Mouse (Mus musculus): ENCODE measurements at regions not wholly inside any gene's neighbourhood (a gene's known extent, or its start where the extent isn't known, plus 50 kb on each side); places are given as distances from the start of the nearest gene placed in this dataset.

- DNase-seq (ENCODE audit: low spot score) = no peak
- Histone ChIP-seq H3K4me1 (no peaks in the 10 kb centered on the region), H3K9me3 (replicated peaks) (no peaks in the 10 kb centered on the region), H3K27me3 (ENCODE audit: low read depth, poor library complexity, severe bottlenecking) (no peaks in the 10 kb centered on the region), H3K36me3 (no peaks in the 10 kb centered on the region), H3K4me3 (no peak overlapping the region), H3K27ac (replicated peaks) (no peak overlapping the region)
- WGBS = 87% methylated on average over 2 of the region's 2 CpGs
These were observed 119.9 kb downstream of the Plod2 start for GRCm38 (mm10) chr9:92661938-92662337.

DNA sequence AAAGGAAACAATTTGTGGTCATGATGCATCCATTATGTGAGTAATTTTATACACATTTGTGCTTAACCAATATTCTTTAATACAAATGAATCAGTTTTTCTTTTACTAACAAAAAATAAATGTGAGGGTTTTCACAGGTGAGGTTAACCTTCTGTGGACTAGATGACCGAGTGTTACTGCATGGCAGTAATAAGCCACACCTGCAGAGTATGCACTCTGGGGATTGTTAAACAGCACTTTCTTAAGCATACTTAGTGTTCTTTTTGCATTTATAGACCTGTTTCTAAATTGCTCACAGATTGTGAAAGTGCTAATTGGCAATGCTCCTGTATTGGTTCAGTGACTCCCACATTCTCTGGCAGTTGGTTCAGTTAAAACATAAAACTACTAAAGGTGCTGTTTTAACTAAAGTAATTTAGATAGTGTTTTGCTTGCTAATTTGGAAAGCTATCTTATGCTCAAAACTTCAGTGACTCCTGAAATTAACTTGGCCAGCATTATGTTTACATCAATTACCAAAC, 125.4 kb downstream of the Plod2 start:
- 94% methylated on average over 1 of the region's 1 CpGs for WGBS
- peaks cover 4% of the 10 kb centered on the region; the same call in 1 of the 2 replicates for H3K9me3 ChIP-seq (replicated peaks)
- H3K27ac ChIP-seq (replicated peaks) = no peak overlapping the region
- H3K4me3 ChIP-seq = no peak overlapping the region
- no peaks in the 10 kb centered on the region for H3K4me1 ChIP-seq
- DNase-seq (ENCODE audit: low spot score) = no peak
- H3K27me3 ChIP-seq (ENCODE audit: low read depth, poor library complexity, severe bottlenecking) = no peaks in the 10 kb centered on the region
- H3K36me3 ChIP-seq = no peaks in the 10 kb centered on the region

GRCm38 (mm10) chr9:92671966-92672365, 129.9 kb downstream of the Plod2 start:
- peaks cover 4% of the 10 kb centered on the region; the same call in 1 of the 2 replicates for H3K9me3 ChIP-seq (replicated peaks)
- no peaks in the 10 kb centered on the region for H3K4me1 ChIP-seq
- H3K27ac ChIP-seq (replicated peaks) = no peak overlapping the region
- no peak overlapping the region for H3K4me3 ChIP-seq
- no peak for DNase-seq (ENCODE audit: low spot score)
- no peaks in the 10 kb centered on the region for H3K27me3 ChIP-seq (ENCODE audit: low read depth, poor library complexity, severe bottlenecking)
- WGBS = 79% methylated on average over 3 of the region's 3 CpGs
- no peaks in the 10 kb centered on the region for H3K36me3 ChIP-seq

DNA sequence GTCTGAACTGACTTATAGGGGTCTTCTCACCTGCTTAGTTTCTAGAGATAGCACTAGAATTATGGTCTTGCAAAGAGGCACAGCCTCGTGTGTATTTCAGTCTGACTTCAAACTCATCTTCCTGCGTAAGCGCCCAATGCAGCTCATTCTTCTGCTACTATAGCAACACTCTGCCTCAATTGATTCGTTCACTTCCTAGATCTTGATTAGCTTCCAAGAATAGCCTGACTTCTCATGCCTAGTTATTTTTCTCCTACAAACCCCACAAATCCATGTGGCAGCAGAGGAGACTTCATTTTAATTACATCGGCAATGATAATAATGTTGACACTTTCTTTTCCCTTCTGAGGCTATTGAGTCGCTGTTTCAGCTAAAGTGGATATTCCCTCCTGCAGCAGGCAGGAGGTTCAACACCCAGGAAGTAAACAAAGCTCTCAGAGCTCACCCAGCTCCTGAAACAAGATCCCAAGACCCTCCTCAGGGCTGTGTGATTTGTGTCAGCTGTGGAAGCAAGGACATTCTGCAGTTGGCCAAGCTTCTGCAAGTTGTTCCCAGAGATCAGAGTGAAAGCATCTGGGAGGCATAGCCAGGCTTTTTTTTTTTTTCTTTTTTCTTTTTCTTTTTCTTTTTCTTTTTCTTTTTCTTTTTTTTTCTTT, 152.5 kb downstream of the Plod2 start:
- Histone ChIP-seq H3K27ac (replicated peaks) (no peak overlapping the region), H3K4me3 (no peak overlapping the region), H3K36me3 (no peaks in the 10 kb centered on the region), H3K4me1 (no peaks in the 10 kb centered on the region), H3K9me3 (replicated peaks) (no peaks in the 10 kb centered on the region), H3K27me3 (ENCODE audit: low read depth, poor library complexity, severe bottlenecking) (no peaks in the 10 kb centered on the region)
- no peak for DNase-seq (ENCODE audit: low spot score)
- 73% methylated on average over 6 of the region's 6 CpGs for WGBS

GRCm38 (mm10) chr9:92697971-92698370, 155.9 kb downstream of the Plod2 start:
- DNase-seq (ENCODE audit: low spot score) = no peak
- no peaks in the 10 kb centered on the region for H3K27me3 ChIP-seq (ENCODE audit: low read depth, poor library complexity, severe bottlenecking)
- no peaks in the 10 kb centered on the region for H3K36me3 ChIP-seq
- H3K9me3 ChIP-seq (replicated peaks) = no peaks in the 10 kb centered on the region
- no peak overlapping the region for H3K4me3 ChIP-seq
- H3K4me1 ChIP-seq = no peaks in the 10 kb centered on the region
- H3K27ac ChIP-seq (replicated peaks) = no peak overlapping the region
- WGBS = 71% methylated on average over 3 of the region's 3 CpGs

- WGBS = 93% methylated on average over 2 of the region's 2 CpGs
- Histone ChIP-seq H3K36me3 (no peaks in the 10 kb centered on the region), H3K27ac (replicated peaks) (no peak overlapping the region), H3K27me3 (ENCODE audit: low read depth, poor library complexity, severe bottlenecking) (no peaks in the 10 kb centered on the region), H3K4me3 (no peak overlapping the region), H3K9me3 (replicated peaks) (no peaks in the 10 kb centered on the region), H3K4me1 (no peaks in the 10 kb centered on the region)
- no peak for DNase-seq (ENCODE audit: low spot score)
These were observed 162.7 kb downstream of the Plod2 start for GRCm38 (mm10) chr9:92704752-92705151.

DNA sequence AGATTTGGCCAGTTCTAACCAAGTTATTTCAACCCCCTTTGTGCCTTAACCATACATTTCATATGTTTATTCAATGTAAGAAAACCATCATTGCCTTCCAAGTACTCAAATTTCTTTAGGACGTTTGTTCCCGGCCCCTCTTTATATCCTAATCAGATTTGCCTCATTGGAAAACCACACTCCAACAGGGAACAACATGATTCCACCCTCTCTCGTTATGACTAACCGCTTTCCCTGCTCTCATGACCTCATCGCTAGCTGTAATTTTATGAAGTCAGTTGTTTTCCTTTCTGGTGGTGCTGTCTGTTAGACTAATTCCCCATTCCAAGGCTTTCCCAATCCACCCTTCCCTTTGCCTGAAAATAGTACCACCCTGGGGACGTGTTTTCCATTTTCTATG, 165.0 kb downstream of the Plod2 start:
- 87% methylated on average over 6 of the region's 6 CpGs for WGBS
- no peaks in the 10 kb centered on the region for H3K27me3 ChIP-seq (ENCODE audit: low read depth, poor library complexity, severe bottlenecking)
- H3K9me3 ChIP-seq (replicated peaks) = no peaks in the 10 kb centered on the region
- no peaks in the 10 kb centered on the region for H3K4me1 ChIP-seq
- H3K36me3 ChIP-seq = no peaks in the 10 kb centered on the region
- no peak overlapping the region for H3K27ac ChIP-seq (replicated peaks)
- H3K4me3 ChIP-seq = no peak overlapping the region
- no peak for DNase-seq (ENCODE audit: low spot score)

DNA sequence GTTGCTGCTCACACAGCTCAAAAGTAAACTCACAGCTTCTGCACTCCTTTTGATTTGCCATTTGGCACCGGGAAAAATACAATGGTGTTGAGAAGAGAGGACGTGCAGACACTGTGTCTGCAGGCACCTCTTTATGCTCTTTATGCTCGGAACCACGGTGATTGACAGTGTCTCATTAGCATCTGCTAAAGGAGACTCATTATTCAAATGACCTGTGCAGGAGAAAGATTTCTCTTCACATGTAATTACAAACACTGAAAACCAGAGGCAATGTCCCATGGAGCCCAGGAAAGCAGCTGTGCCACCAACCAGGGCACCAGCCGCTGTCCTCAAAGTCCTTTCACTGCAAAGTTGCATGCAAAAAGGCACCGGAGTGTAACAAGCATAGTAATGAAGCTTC, 175.2 kb downstream of the Plod2 start:
- WGBS = 64% methylated on average over 6 of the region's 6 CpGs
- Histone ChIP-seq H3K4me3 (no peak overlapping the region), H3K27ac (replicated peaks) (no peak overlapping the region), H3K36me3 (no peaks in the 10 kb centered on the region), H3K9me3 (replicated peaks) (no peaks in the 10 kb centered on the region), H3K27me3 (ENCODE audit: low read depth, poor library complexity, severe bottlenecking) (no peaks in the 10 kb centered on the region), H3K4me1 (peaks cover 7% of the 10 kb centered on the region)
- no peak for DNase-seq (ENCODE audit: low spot score)

DNA sequence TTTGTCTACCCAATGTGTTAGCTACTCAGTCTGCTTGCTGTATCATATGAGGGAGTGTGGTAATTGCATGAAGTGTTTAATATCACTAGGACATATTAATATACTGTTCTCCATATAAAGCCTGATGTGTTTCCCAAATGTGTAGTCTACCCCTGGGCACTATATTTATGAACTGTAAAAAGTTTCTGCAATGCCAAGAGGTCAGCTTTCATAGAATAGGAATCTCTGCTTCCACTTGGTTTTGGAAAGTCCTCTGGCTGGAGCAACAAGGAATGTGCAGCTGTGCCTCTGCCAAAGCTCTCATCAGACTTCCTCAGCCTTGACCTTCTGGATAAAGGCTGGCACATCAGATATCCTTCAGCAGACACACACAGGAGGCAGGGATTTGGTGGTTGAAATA, 176.3 kb downstream of the Plod2 start:
- H3K4me3 ChIP-seq = no peak overlapping the region
- no peaks in the 10 kb centered on the region for H3K9me3 ChIP-seq (replicated peaks)
- no peak for DNase-seq (ENCODE audit: low spot score)
- no peaks in the 10 kb centered on the region for H3K36me3 ChIP-seq
- no peaks in the 10 kb centered on the region for H3K27me3 ChIP-seq (ENCODE audit: low read depth, poor library complexity, severe bottlenecking)
- H3K4me1 ChIP-seq = peaks cover 7% of the 10 kb centered on the region
- no peak overlapping the region for H3K27ac ChIP-seq (replicated peaks)

GRCm38 (mm10) chr9:92719251-92719650, 177.2 kb downstream of the Plod2 start:
- H3K27ac ChIP-seq (replicated peaks) = no peak overlapping the region
- no peak for DNase-seq (ENCODE audit: low spot score)
- no peak overlapping the region for H3K4me3 ChIP-seq
- H3K9me3 ChIP-seq (replicated peaks) = no peaks in the 10 kb centered on the region
- 84% methylated on average over 6 of the region's 6 CpGs for WGBS
- H3K4me1 ChIP-seq = peaks cover 7% of the 10 kb centered on the region
- no peaks in the 10 kb centered on the region for H3K36me3 ChIP-seq
- H3K27me3 ChIP-seq (ENCODE audit: low read depth, poor library complexity, severe bottlenecking) = no peaks in the 10 kb centered on the region

DNA sequence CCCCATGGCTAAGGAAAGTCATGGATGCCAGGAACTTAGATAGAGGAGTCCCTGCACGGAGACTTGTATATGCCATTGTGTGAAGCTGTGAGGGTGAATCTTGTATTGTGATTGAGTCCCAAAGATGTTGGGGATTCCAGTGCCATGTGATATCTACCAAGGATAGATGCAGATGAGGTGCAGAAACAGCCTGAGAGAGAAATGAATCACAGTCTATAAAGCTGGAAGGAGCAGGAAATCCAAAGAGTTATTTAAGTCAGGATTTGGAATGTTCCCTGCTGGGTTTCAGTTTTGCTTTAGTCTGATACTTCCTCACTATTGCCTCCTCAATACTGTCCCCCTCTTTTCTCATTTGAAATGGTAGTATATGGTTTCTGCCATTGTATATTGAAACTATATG, 186.8 kb downstream of the Plod2 start:
- DNase-seq (ENCODE audit: low spot score) = no peak
- no peaks in the 10 kb centered on the region for H3K27me3 ChIP-seq (ENCODE audit: low read depth, poor library complexity, severe bottlenecking)
- WGBS = 83% methylated on average over 1 of the region's 1 CpGs

DNA sequence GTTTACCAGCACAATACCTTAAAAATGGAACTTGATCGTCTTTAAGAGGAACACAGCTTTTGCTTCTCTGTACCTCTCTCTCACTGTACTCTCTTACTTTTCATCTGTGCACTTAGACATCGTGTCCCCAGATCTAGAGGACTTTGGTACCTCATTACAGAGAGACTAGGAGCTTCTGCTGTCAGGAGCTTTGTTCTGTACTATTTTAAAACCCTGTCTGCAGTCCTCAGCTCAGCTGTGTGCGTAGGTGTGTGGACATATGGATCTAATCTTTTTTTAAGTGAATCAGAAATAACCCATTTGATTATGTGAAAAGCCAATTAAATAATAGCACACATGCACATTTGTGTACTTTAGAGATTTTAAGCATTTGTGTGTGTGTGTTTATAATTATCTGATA, 189.4 kb downstream of the Plod2 start:
- no peak overlapping the region for H3K27ac ChIP-seq (replicated peaks)
- H3K36me3 ChIP-seq = no peaks in the 10 kb centered on the region
- no peaks in the 10 kb centered on the region for H3K4me1 ChIP-seq
- no peaks in the 10 kb centered on the region for H3K27me3 ChIP-seq (ENCODE audit: low read depth, poor library complexity, severe bottlenecking)
- 85% methylated on average over 3 of the region's 3 CpGs for WGBS
- no peak for DNase-seq (ENCODE audit: low spot score)
- H3K9me3 ChIP-seq (replicated peaks) = no peaks in the 10 kb centered on the region
- H3K4me3 ChIP-seq = no peak overlapping the region

More for the DNA sequence above, 186.8 kb downstream of the Plod2 start:
- Histone ChIP-seq H3K27ac (replicated peaks) (no peak overlapping the region), H3K4me3 (no peak overlapping the region), H3K9me3 (replicated peaks) (no peaks in the 10 kb centered on the region), H3K36me3 (no peaks in the 10 kb centered on the region), H3K4me1 (no peaks in the 10 kb centered on the region)

- DNase-seq (ENCODE audit: low spot score) = no peak
- Histone ChIP-seq H3K4me1 (no peaks in the 10 kb centered on the region), H3K27me3 (ENCODE audit: low read depth, poor library complexity, severe bottlenecking) (no peaks in the 10 kb centered on the region), H3K36me3 (no peaks in the 10 kb centered on the region), H3K27ac (replicated peaks) (no peak overlapping the region), H3K9me3 (replicated peaks) (no peaks in the 10 kb centered on the region), H3K4me3 (no peak overlapping the region)
These were observed 225.5 kb downstream of the Plod2 start for GRCm38 (mm10) chr9:92767532-92767931.

DNA sequence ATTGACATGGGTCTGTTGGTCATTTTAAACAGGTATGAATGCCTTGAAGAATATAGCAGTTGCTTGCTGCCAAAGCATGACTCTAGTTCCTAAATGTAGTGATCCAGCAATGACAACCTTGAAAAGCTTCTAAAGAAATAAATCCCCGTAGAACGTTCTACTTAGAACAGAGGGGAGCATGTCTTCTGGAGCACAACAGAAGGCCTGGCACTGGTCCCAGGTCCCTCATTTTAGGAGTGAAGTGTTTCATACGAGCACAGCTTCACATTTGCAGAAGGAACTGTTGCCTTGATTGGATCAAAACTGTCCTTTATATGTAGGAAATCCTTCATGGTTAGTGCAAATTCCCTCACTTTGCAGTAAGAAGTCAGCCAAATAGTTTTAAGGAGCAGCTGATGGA, 226.4 kb downstream of the Plod2 start:
- WGBS = 94% methylated on average over 3 of the region's 3 CpGs
- Histone ChIP-seq H3K4me3 (no peak overlapping the region), H3K9me3 (replicated peaks) (no peaks in the 10 kb centered on the region), H3K36me3 (no peaks in the 10 kb centered on the region), H3K27ac (replicated peaks) (no peak overlapping the region), H3K27me3 (ENCODE audit: low read depth, poor library complexity, severe bottlenecking) (no peaks in the 10 kb centered on the region), H3K4me1 (no peaks in the 10 kb centered on the region)
- DNase-seq (ENCODE audit: low spot score) = no peak

Data from midbrain, embryonic 10.5 days (tissue).